Mouse (Mus musculus) right cerebral cortex, adult 2 months (tissue): Measurements from ENCODE around the gene Nol6.
A peak's percentile ranks its signal among the peaks of the same experiment; 100 is the strongest.

Experiments used
- DNase-seq, 2 experiments: peaks; one replicate each; pipeline ENCODE4 v3.0.0; 2021 to 2022; ENCODE audit warnings: low spot score in 2 of 2

Gene Nol6

DNA sequence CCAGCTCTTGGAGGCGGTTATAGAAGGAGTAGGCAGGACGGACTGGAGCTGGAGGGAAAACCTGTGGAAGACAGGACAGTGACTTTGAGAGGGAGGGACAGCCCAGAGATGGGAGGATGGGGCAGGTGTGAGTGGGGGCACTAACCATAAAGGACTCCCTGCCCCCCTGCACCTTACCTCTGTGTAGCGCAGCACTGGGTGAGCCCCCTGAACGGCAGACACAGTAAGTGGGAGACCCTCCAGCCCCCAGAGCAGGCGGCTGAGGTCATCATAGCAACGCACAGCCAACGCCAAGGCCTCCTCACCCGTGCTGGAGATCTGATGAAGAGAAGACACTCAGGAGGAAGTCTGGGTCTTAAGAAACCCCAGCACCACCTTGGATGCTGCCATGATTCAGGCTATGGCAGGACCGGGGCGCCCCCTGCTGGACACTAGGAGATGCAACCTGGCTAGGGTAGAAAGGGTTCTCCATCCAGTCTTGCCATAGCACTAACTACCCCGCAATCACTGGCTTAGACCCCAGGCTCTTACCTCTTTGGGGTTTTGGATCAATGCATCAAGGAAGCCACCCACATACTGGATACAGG lies 5.5 kb downstream of the Nol6 start:
- peak; percentile 57 to 63 for DNase-seq

DNA sequence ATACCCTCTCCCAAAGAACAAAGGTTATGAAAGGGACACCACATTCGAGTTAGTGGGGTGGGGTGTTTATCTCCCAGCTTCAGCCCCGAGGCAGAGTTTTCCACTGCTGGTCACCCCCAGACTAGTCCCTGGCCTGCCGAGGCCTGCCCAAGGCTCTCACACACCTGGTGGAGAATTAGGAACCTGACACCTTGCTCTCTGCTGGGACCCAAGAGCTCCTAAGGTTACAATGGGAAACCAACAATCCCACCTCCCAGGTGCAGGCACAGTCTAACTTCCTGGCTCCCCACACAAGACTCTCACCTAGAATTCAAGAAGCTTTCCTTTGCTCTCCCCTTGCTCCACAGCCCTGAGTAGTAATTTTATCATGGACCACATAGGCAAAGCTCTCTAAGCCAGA lies 7.4 kb downstream of the Nol6 start:
- DNase-seq = no peak

DNA sequence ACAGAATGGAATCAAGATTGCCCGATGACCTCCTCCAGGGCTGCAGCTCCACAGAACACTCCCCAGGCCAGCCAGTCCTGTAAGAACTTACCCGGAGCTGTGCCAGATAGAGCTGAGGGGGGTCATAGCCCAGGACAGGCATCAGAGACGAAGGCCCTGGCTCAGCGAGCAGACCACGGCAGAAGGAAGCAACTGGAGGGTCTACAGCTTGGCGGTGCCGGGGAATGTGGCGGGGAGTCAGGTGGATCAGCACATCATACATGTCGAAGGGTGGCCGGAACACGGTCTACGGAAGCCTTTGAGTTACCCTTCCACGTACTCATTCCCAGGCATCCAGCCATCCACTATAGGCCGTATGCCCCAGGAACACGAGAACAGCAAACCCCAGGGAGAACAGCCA lies 8.5 kb downstream of the Nol6 start:
- no peak for DNase-seq

DNA sequence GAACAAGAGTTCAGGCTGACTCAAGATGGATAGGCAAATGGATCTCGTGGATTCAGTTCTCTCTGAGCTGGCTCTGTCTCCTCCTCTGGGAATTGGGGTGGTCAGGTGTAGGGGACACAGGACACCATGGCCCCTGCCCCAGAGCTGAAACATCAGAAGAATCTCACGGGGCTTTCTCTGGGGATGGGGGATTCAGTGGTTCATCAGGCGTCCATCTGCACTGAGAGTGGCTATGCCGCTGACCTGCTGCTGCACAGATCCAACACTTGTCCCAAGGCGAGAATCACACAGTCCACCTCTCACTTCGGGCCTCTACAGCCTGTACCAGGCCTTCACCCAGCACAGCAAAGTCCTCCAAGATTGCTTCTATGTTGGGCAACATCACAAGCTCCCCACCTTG lies 9.2 kb downstream of the Nol6 start:
- DNase-seq = no peak

DNA sequence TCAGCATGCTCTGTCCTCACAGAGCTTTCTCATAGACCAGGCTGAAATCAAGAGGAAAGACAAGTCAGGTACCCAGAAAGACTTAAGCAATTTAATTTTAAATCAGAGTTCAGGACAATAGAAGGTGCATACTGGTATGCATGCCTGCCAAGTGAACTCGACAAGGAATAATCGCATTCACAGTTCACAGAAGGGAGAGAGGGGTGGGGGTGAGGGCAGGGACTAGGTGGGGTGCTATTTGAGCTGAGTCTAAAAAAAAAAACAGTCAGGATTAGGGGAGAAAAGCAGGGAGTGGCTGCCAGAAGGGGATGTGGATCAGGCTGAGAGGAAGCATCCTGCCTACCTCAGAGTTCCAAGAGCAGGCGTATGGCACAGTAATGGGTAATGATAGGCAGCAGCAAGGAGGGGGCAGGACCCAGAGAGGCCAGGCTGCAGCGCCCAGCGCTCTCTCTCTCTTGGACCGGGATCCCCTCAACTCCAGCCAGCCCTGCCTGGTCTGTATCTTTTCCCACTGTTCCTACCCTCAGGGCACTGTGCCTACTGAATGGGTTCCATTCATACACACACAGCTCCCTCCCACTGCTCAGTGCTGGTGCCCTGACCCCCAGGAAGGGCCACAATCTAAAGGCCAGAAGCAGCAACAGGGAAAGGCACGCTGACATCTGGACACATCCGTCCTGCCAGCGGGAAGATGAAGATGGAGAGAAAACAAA lies 9.7 kb downstream of the Nol6 start:
- no peak for DNase-seq

- no peak for DNase-seq
These were observed 15.4 kb downstream of the Nol6 start for GRCm38 (mm10) chr4:41108717-41109425.

- no peak for DNase-seq
These were observed 16.8 kb downstream of the Nol6 start for GRCm38 (mm10) chr4:41107440-41107839.

GRCm38 (mm10) chr4:41102901-41103300 lies 21.4 kb downstream of the Nol6 start:
- DNase-seq = no peak

GRCm38 (mm10) chr4:41100986-41101385 lies 23.3 kb downstream of the Nol6 start:
- no peak for DNase-seq

DNA sequence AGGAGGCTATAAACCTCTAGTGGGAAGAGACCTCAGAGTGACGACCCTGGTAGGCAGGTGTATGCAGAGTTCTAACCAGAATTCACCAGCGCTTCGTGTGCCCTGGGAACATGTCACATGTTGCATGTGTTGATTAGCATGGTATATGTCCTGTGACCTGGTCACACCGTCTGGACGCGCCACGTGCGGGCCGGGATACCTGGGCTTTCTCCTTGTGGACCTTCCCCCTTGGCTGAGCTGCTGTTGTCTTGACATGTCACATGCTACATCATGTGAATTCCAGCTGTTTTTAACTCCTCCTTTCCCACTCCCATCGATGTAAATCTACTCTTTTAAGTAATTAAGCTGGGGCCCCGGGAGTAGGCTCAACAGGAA lies 25.7 kb downstream of the Nol6 start:
- DNase-seq = no peak

DNA sequence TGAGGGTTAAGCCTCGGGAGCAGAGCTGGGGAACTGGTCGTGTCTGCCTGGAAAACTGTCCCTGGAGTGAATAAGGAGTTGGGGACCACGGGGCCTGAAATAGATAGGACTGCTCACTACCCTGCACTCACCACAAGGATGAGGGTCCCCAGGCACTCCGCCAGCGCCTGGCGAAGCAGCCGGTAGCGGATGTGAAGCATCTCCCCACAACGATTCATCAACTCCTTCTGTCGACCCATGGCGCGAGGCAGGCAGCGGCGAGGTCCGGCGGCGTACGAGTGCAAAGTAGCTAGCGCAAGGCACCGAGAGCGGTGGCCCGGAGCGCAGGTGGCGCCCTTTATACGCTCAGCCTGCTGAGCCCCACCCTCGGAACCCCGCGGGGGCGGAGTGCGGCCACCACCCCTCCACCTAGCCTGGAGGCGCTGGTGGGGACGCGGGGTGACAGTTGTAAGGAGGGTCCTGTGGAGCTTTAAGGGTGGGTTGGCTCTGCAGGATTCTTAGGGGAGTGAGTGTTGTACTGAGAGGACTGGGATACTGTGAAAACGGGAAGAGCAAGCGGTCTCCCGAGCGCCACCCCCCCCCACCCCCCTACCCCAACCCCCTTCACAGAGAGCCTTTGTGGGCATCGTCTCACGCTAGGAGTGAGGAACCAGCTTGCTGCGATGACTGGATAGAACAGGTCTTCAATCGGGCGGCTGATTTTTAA lies 26.2 kb downstream of the Nol6 start, which contains the start of gene Aqp3:
TSS of gene Aqp3 (minus strand) at position 313 of the 706 bp plus-strand sequence.
- DNase-seq = no peak

DNA sequence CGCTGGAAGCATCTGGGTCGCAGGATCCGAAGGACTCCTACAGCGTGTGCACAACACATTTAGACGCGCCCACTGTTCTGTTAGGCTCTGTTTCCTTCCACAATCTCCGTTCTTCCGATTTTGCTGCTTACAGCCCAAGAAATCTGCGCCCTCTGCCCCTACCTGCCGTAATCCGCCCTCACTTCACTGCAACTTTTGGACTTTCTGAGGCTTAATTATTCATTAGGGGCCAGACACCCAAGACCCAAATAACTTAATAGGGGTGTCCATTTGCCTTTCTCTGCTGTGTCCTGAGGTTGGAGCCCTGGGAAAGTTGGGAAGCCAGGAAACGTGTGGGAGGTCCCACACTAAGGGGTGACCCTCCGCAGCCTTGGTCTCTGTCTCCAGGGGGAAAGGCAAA lies 26.9 kb downstream of the Nol6 start:
- DNase-seq = no peak

DNA sequence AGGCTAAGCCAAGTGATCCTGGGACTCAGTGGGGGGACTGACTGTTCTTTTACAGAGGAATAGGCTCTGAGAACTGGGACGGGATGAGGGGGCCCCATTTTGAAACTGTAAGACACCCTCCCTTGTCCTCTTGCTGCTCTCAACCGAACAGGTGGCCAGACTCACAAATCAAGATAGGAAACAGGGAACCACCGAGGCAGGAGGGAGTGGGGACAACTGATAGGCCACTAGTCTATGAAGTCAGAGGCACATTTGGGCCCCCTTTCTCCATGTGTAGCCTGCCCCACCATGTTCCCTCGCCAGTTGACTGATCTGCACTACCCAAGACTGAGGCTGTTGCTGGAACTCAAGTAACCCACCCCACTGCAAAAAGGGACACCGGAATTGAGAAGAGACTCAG lies 27.5 kb downstream of the Nol6 start:
- DNase-seq = no peak

DNA sequence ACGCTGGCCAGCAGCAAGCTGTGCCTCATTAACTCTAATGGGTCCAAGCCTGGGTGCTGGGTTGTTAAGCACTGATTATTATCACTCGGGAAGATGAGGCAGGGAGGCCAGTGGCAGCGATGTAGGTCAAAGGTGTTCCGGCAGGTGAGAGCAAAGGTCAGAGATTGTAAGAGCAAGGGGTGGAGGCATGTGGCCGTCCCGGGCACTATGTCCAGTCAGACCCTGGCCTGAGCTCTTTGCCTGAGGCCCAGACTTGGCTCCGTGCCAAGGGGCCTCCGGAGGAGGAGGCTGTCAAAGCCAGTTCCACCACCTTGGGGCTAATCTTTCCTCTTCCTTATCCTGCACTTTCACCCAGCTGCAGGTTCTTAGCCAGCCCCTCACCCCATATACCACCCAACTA lies 28.1 kb downstream of the Nol6 start:
- DNase-seq = no peak

DNA sequence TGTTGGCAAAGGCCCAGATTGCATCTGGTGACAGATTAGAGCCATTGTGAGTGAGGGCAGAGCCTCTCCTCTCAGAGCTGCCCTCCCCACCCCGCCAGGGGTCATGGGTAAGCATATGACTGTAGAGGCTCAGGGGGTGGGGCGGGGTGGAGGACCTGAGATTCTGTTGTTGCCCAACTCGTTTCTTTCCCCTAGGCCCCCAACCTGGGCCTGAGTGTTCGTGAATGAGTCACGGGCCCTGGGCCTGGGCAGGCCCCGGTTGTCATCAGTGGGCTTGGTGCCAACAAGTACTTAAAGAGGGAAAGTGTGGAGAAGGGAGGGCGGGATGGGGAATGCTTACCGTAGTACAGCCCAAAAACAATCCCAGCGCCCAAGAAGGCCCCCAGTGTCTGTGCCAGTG lies 29.9 kb downstream of the Nol6 start:
- DNase-seq = no peak

GRCm38 (mm10) chr4:41092958-41093357 lies 31.3 kb downstream of the Nol6 start:
- DNase-seq = no peak

DNA sequence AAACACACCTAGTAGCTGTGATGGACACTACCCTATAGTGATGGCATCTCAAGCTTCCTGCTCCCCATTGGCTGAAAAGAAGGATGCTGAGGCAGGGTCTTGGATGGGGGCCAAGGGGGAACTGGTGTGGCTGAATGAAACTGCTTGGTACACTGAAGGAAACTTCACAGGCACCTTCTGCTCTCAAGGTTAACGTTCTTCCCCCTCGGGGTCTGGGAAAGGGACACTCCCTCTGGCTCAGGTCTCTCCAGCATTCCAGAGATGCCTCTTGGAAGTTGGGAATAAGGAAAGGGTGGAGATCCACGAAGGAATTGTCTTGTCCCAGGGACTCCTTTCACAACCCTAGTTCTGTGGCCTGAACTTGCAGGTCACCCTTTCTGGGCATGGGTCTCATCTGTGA lies 32.9 kb downstream of the Nol6 start:
- no peak for DNase-seq

DNA sequence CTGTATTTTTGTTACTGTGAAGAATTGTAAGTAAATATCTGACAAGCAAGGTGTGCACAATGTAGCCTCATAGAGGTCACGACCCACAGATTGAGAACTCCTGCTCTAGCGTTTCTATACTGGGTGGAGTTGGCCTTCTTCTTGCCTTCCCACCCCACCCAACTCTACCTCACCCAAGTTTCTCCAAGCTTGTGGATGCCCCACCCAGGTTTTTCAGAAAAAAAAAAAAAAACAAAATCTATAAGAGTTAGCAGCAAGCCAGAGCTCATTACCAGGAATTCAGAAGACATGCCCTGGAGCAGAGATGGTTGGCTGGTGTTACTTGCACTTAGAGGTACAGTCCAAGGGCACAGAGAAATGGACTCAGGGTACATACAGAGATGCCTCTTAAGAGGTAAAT lies 34.5 kb downstream of the Nol6 start:
- no peak for DNase-seq

DNA sequence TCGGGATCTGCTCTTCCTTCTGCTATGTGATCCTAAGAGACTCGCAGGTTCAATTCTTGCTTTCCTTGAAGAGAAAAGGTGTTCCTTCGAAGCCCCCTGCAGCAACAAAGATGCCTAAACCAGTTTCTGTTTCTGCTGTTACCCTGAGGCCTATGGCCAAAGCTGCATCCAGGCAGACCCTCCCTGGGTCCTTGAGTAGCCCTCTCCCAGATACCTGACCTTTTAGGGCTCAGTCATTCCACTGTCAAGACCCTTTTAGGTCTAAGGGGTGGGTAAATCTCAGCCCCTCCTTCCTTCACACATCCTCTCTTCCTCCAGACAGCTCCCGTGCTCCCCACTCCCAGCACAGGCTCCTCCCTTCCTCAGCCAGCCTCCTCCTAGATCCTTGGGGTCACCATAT lies 35.1 kb downstream of the Nol6 start:
- no peak for DNase-seq

- DNase-seq = no peak
These were observed 36.6 kb downstream of the Nol6 start for GRCm38 (mm10) chr4:41087459-41088298.

- DNase-seq = no peak
These were observed 37.3 kb downstream of the Nol6 start for GRCm38 (mm10) chr4:41086947-41087346.

DNA sequence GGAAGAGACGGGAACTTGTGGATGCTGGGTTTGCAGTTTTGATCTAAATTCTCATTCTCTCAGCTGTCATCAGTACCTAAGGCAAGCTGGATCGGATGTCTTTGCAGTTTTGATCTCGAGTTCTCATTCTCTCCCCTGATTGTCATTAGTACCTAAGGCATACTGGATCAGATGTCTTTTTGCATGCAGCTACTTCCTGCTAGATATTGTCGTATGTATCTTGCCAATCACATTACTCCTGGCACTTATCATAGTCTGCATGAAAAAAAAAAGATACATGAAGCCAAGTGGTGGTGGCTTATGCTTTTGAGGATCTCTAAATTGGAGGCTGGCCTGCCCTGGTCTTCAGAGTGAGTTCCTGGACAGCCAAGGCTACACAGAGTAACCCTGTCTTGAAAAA lies 39.4 kb downstream of the Nol6 start:
- no peak for DNase-seq
